Comparison of ENCODE assay signal across 23 mouse cellular contexts in genomic region chr4:72150460-72151131, GRCm38 (mm10). TPM values are rescaled to one million over a fixed set of nuclear protein-coding genes. Genes with fewer than 3 reads are reported as not detected.
DNase-seq lines count a peak whose midpoint lies in the region; ATAC-seq lines count a peak whose summit lies in the region.
"Had no signal": no experiment of that assay in that cellular context is flagged by ENCODE, and none has a peak within 500 bp of the region (broad histone marks: within the 10 kb centered on the region; RNA-seq: fewer than 3 reads in every experiment).

No protein-coding gene starts in this region.

- peaks cover 23% of the 10 kb centered on the region for H3K4me1 ChIP-seq in hindbrain, embryonic 13.5 days (replicated peaks)
- H3K4me1 ChIP-seq in hindbrain, embryonic 16.5 days (ENCODE audit: control insufficient read depth, insufficient read depth, low read depth, low read length): peaks cover 3% of the 10 kb centered on the region; the same call in 1 of the 2 replicates
- H3K4me1 ChIP-seq: embryonic facial prominence, embryonic 15.5 days; heart, embryonic 10.5 days had no signal

- no peak overlapping the region for H3K4me3 ChIP-seq in hindbrain, embryonic 13.5 days
- no peak overlapping the region for H3K4me3 ChIP-seq in hindbrain, embryonic 16.5 days (ENCODE audit: low read length)
- H3K4me3 ChIP-seq: embryonic facial prominence, embryonic 15.5 days; heart, embryonic 10.5 days; layer of hippocampus, adult 2 months; midbrain, embryonic 13.5 days; stomach, embryonic 15.5 days had no signal

- no peaks in the 10 kb centered on the region for H3K9me3 ChIP-seq in hindbrain, embryonic 13.5 days
- H3K9me3 ChIP-seq in hindbrain, embryonic 16.5 days (ENCODE audit: control insufficient read depth, low read length): no peaks in the 10 kb centered on the region
- H3K9me3 ChIP-seq: embryonic facial prominence, embryonic 15.5 days; heart, embryonic 10.5 days; midbrain, embryonic 13.5 days; stomach, embryonic 15.5 days had no signal

- no peak overlapping the region for H3K4me2 ChIP-seq in hindbrain, embryonic 13.5 days
- no peak overlapping the region for H3K4me2 ChIP-seq in hindbrain, embryonic 16.5 days (ENCODE audit: low read length)
- H3K4me2 ChIP-seq: embryonic facial prominence, embryonic 15.5 days; midbrain, embryonic 13.5 days; stomach, embryonic 15.5 days had no signal

- no peaks in the 10 kb centered on the region for H3K36me3 ChIP-seq in hindbrain, embryonic 13.5 days
- no peaks in the 10 kb centered on the region for H3K36me3 ChIP-seq in hindbrain, embryonic 16.5 days (ENCODE audit: control insufficient read depth, insufficient read depth, low read length)
- H3K36me3 ChIP-seq: embryonic facial prominence, embryonic 15.5 days; heart, embryonic 10.5 days; stomach, embryonic 15.5 days had no signal

- H3K27ac ChIP-seq in hindbrain, embryonic 13.5 days: no peak overlapping the region
- H3K27ac ChIP-seq in hindbrain, embryonic 16.5 days (ENCODE audit: low read depth, low read length): no peak overlapping the region
- H3K27ac ChIP-seq: embryonic facial prominence, embryonic 15.5 days; heart, embryonic 10.5 days; layer of hippocampus, adult 2 months; midbrain, embryonic 13.5 days; stomach, embryonic 15.5 days had no signal

- 0 out of 2 replicates have a peak, but pooled peaks have one; percentile 37 for ATAC-seq in hindbrain, embryonic 13.5 days (ENCODE audit: low FRiP score)
- ATAC-seq in hindbrain, embryonic 16.5 days: no peak
- ATAC-seq: CD4-positive, CD25-positive, alpha-beta regulatory T cell, adult 4 months; forebrain, embryonic 14.5 days; midbrain, embryonic 13.5 days had no signal

- peak; percentile 32 for DNase-seq in retina, embryonic 14.5 days (ENCODE audit: low spot score)
- no peak for DNase-seq in retina, postnatal 1 day
- DNase-seq in lung, postnatal 25 days (ENCODE audit: low spot score): peak; percentile 48
- no peak for DNase-seq in spleen, postnatal 36 days (ENCODE audit: low spot score in 2 of 2)
- no peak for DNase-seq in spleen, adult 18-20 months
- DNase-seq: adrenal gland, adult 8-10 months; cerebellum, adult 18-20 months; cerebellum, postnatal 14 days; embryo, embryonic 11 days; heart, postnatal 4 days; kidney, adult 8-10 months; kidney, postnatal 25 days; right cerebral cortex, postnatal 25 days; thymus, adult 2 months had no signal

- H3K27me3 ChIP-seq in hindbrain, embryonic 13.5 days: no peaks in the 10 kb centered on the region
- no peaks in the 10 kb centered on the region for H3K27me3 ChIP-seq in hindbrain, embryonic 16.5 days (replicated peaks; ENCODE audit: control insufficient read depth, insufficient read depth, low read length)
- H3K27me3 ChIP-seq: embryonic facial prominence, embryonic 15.5 days; stomach, embryonic 15.5 days had no signal

- WGBS in hindbrain, embryonic 13.5 days: 43% methylated on average over 4 of the region's 4 CpGs
- 44% methylated on average over 4 of the region's 4 CpGs for WGBS in hindbrain, embryonic 16.5 days

- H3K9ac ChIP-seq in hindbrain, embryonic 13.5 days: no peak overlapping the region
- no peak overlapping the region for H3K9ac ChIP-seq in hindbrain, embryonic 16.5 days (ENCODE audit: low read depth, low read length)
- H3K9ac ChIP-seq: embryonic facial prominence, embryonic 15.5 days; midbrain, embryonic 13.5 days; stomach, embryonic 15.5 days had no signal

RNA-seq across cellular contexts. Expression of gene Tle1, which starts 50.1 kb away (rescaled TPM):
- 42.9 and 45.1 TPM in 2 replicates for polyA plus RNA-seq in hindbrain, embryonic 13.5 days (2015; fragmentation: Nextera tagmentation; extraction: Ambion mirVana)
- 26.8 and 31.5 TPM in 2 replicates for polyA plus RNA-seq in hindbrain, embryonic 16.5 days (2015; fragmentation: Nextera tagmentation; extraction: Ambion mirVana)

Comparison
In these comparisons a context has a peak if more than half of its experiments do, and no peak if none do; other contexts are left out.
1. DNase-seq: peak in retina, embryonic 14.5 days (single experiment) and lung, postnatal 25 days (single experiment); none in retina, postnatal 1 day (single experiment), spleen, postnatal 36 days (0 of 2) and spleen, adult 18-20 months (0 of 2).